In genomic region chr9:56739181-56739737, GRCm38 (mm10) we compare ENCODE assay signal across 13 mouse cellular contexts. TPM values are rescaled to one million over a fixed set of nuclear protein-coding genes. Genes with fewer than 3 reads are reported as not detected.
A peak's percentile ranks its signal among the peaks of the same experiment; 100 is the strongest.
DNase-seq lines count a peak whose midpoint lies in the region; ATAC-seq lines count a peak whose summit lies in the region.
"Had no signal": no experiment of that assay in that cellular context is flagged by ENCODE, and none has a peak within 500 bp of the region (broad histone marks: within the 10 kb centered on the region; RNA-seq: fewer than 3 reads in every experiment).

No protein-coding gene starts in this region.

- no peak overlapping the region for H3K4me2 ChIP-seq in forebrain, embryonic 14.5 days (ENCODE audit: low read length)
- H3K4me2 ChIP-seq: liver, embryonic 15.5 days; midbrain, embryonic 12.5 days had no signal

- H3K4me1 ChIP-seq in forebrain, embryonic 14.5 days (ENCODE audit: control insufficient read depth, insufficient read depth, low read length): peaks cover 4% of the 10 kb centered on the region; the same call in 1 of the 2 replicates
- H3K4me1 ChIP-seq: liver, embryonic 15.5 days had no signal

- no peaks in the 10 kb centered on the region for H3K36me3 ChIP-seq in forebrain, embryonic 14.5 days (ENCODE audit: control insufficient read depth, insufficient read depth, low read length)
- H3K36me3 ChIP-seq: liver, embryonic 15.5 days; midbrain, embryonic 12.5 days had no signal

- H3K9ac ChIP-seq in forebrain, embryonic 14.5 days (ENCODE audit: low read length): no peak overlapping the region
- H3K9ac ChIP-seq: liver, embryonic 15.5 days; midbrain, embryonic 12.5 days had no signal

- ATAC-seq in cerebellum, adult (ENCODE audit: insufficient number of reproducible peaks, low FRiP score, low TSS enrichment): no peak
- ATAC-seq in forebrain, embryonic 14.5 days: peak; percentile 85
- ATAC-seq in inflammation-experienced regulatory T-cells, adult 6 months: no peak

- peaks cover 45% of the 10 kb centered on the region for H3K27me3 ChIP-seq in forebrain, embryonic 14.5 days (replicated peaks; ENCODE audit: control insufficient read depth, insufficient read depth, low read length)
- H3K27me3 ChIP-seq: liver, embryonic 15.5 days had no signal

- DNase-seq in cerebellum, postnatal 10 days: peak; percentile 65 to 78
- peak; percentile 51 to 58 for DNase-seq in left cerebral cortex, postnatal 25 days (ENCODE audit: low spot score in 2 of 2)
- no peak for DNase-seq in left cerebral cortex, adult 8-10 months (ENCODE audit: low spot score in 2 of 2)
- peak; percentile 82 for DNase-seq in forebrain, embryonic 14.5 days (ENCODE audit: low spot score)
- DNase-seq in layer of hippocampus, postnatal 36 days: peak; percentile 45 to 48
- no peak for DNase-seq in frontal cortex, postnatal 14 days (ENCODE audit: low spot score in 2 of 2)
- DNase-seq: adrenal gland, adult 2 months; kidney, adult 11 months had no signal

- intact Hi-C loops in left cerebral cortex, postnatal 25 days (cut with DNase I): loop anchor here (1.0 kb wide), 1 partner anchor 59 kb away; no protein-coding TSS in a partner anchor

- H3K9me3 ChIP-seq in forebrain, embryonic 14.5 days (replicated peaks; ENCODE audit: control insufficient read depth, low read length): no peaks in the 10 kb centered on the region
- H3K9me3 ChIP-seq: liver, embryonic 15.5 days; midbrain, embryonic 12.5 days had no signal

- WGBS in forebrain, embryonic 14.5 days: 43% methylated on average over 5 of the region's 5 CpGs

- no peak overlapping the region for H3K4me3 ChIP-seq in forebrain, embryonic 14.5 days (ENCODE audit: low read depth, low read length)
- H3K4me3 ChIP-seq: erythroblast, embryonic 14.5 days; liver, embryonic 15.5 days; midbrain, embryonic 12.5 days had no signal

- H3K27ac ChIP-seq in forebrain, embryonic 14.5 days (ENCODE audit: low read depth, low read length): no peak overlapping the region
- H3K27ac ChIP-seq: liver, embryonic 15.5 days; midbrain, embryonic 12.5 days had no signal

RNA-seq across cellular contexts. Expression of gene Lingo1, which starts 57.0 kb away (rescaled TPM):
- total RNA-seq in left cerebral cortex, postnatal 25 days (2021): 100 to 1,000 TPM; 486 to 559 TPM
- 100 to 1,000 TPM; 330 to 366 (median 356) TPM for total RNA-seq in left cerebral cortex, adult 8-10 months (2022)
- 19.0 and 26.7 TPM in 2 replicates for polyA plus RNA-seq in forebrain, embryonic 14.5 days (2014; fragmentation: Nextera tagmentation; extraction: Ambion mirVana)
- total RNA-seq in layer of hippocampus, postnatal 36 days (2021): 100 to 1,000 TPM; 235 to 257 TPM
- not detected for polyA plus RNA-seq in inflammation-experienced regulatory T-cells, adult 6 months (2017; shearing (Covaris generic))
- polyA plus RNA-seq: erythroblast, embryonic 14.5 days had no signal

Comparison
In these comparisons a context has a peak if more than half of its experiments do, and no peak if none do; other contexts are left out.
1. DNase-seq: peak in cerebellum, postnatal 10 days (2 of 2), left cerebral cortex, postnatal 25 days (2 of 2), forebrain, embryonic 14.5 days (single experiment) and layer of hippocampus, postnatal 36 days (2 of 2); none in left cerebral cortex, adult 8-10 months (0 of 2) and frontal cortex, postnatal 14 days (0 of 2).